Mouse (Mus musculus) spleen, adult 2 months (tissue): ENCODE measurements around the gene Gnl3. TPM values are rescaled to one million over a fixed set of nuclear protein-coding genes. Genes with fewer than 3 reads are reported as not detected.

Source experiments
- DNase-seq, 2 experiments: peaks; one replicate each; pipeline versions ENCODE4 v3.0.0 to v3.0.0-alpha.2; 2012 to 2021; ENCODE audit warnings: low spot score in 2 of 2, low read depth in 1 of 2
- H3K27ac ChIP-seq: fragments of 200-500 bp; 2 replicates; pipeline ENCODE4 v1.5.1; 2012; ENCODE audit warnings: low read length, inconsistent platforms; ENCODE audit not compliant: insufficient read depth
- H3K27me3 ChIP-seq: fragments of 200-500 bp; 2 replicates; pipeline ENCODE4 v1.6.1; 2012; ENCODE audit warnings: mild to moderate bottlenecking, moderate library complexity, low read length, inconsistent platforms; ENCODE audit not compliant: control insufficient read depth, insufficient read depth
- H3K36me3 ChIP-seq: fragments of 200-500 bp; 2 replicates; pipeline ENCODE4 v1.6.1; 2012; ENCODE audit warnings: mild to moderate bottlenecking, low read length, inconsistent platforms; ENCODE audit not compliant: control insufficient read depth, insufficient read depth
- H3K4me1 ChIP-seq: fragments of 200-500 bp; 2 replicates; pipeline ENCODE4 v1.6.1; 2011; ENCODE audit warnings: inconsistent platforms; ENCODE audit not compliant: control insufficient read depth, insufficient read depth, insufficient read length
- H3K4me3 ChIP-seq: fragments of 200-500 bp; 2 replicates; pipeline ENCODE4 v1.5.1; 2011; ENCODE audit warnings: mild to moderate bottlenecking, inconsistent platforms; ENCODE audit not compliant: insufficient read depth, insufficient read length; ENCODE audit errors: extremely low read depth
- CTCF ChIP-seq: fragments of 200-500 bp; IDR thresholded peaks from 2 replicates; pipeline ENCODE4 v1.5.1; 2011; ENCODE audit warnings: mild to moderate bottlenecking, inconsistent platforms; ENCODE audit not compliant: insufficient read depth, insufficient read length, insufficient replicate concordance; ENCODE audit errors: extremely low read depth
- POLR2A ChIP-seq: fragments of 200-500 bp; IDR thresholded peaks from 2 replicates; pipeline ENCODE4 v1.6.1; 2011; ENCODE audit warnings: low read depth, low read length, inconsistent platforms
- WGBS: fragments of 180-500 bp; shearing (Covaris S2); methylation state at CpG from one replicate; pipeline ENCODE4 v1.1.7; 2018; 5-methylcytosine and 5-hydroxymethylcytosine counted together
- polyA plus RNA-seq: library from polyadenylated mRNA; depleted of rRNA; stranded (reverse); fragments of >200 nt; gene quantifications from 2 replicates; pipeline ENCODE4 v1.2.3, GENCODE M21; 2012; rRNA removed

Gnl3 gene
- polyA plus RNA-seq, 1 experiment: 16.3 TPM

GRCm38 (mm10) chr14:31000816-31001306 lies 18.1 kb downstream of the Gnl3 start:
- no peak for DNase-seq
- Histone ChIP-seq H3K27me3 (no peaks in the 10 kb centered on the region), H3K4me1 (peaks cover 2% of the 10 kb centered on the region; the same call in 1 of the 2 replicates), H3K27ac (peak overlapping the region; percentile 61), H3K36me3 (0 out of 2 replicates have a peak, but pooled peaks cover 1% of the 10 kb centered on the region), H3K4me3 (peak overlapping the region; percentile 93)
- under 1% methylated on average over 21 of the region's 21 CpGs for WGBS
- TF ChIP-seq CTCF: no peak
- TF ChIP-seq POLR2A: no peak; the same call in 1 of the 2 replicates

- Histone ChIP-seq H3K36me3 (0 out of 2 replicates have a peak, but pooled peaks cover 1% of the 10 kb centered on the region), H3K4me3 (no peak overlapping the region), H3K4me1 (peaks cover 2% of the 10 kb centered on the region; the same call in 1 of the 2 replicates), H3K27me3 (no peaks in the 10 kb centered on the region), H3K27ac (no peak overlapping the region)
- DNase-seq: no peak
- 52% methylated on average over 10 of the region's 10 CpGs for WGBS
- no peak for TF ChIP-seq POLR2A
- no peak for TF ChIP-seq CTCF
Observed at GRCm38 (mm10) chr14:31000356-31000755, 18.6 kb downstream of the Gnl3 start.

GRCm38 (mm10) chr14:30996417-30996816 lies 22.5 kb downstream of the Gnl3 start:
- DNase-seq: no peak
- no peaks in the 10 kb centered on the region for H3K27me3 ChIP-seq
- 0 out of 2 replicates have a peak, but pooled peaks cover 1% of the 10 kb centered on the region for H3K36me3 ChIP-seq
- H3K4me3 ChIP-seq: no peak overlapping the region
- H3K4me1 ChIP-seq: peaks cover 2% of the 10 kb centered on the region; the same call in 1 of the 2 replicates
- H3K27ac ChIP-seq: no peak overlapping the region
- TF ChIP-seq POLR2A (no peak), CTCF (no peak)

GRCm38 (mm10) chr14:30976222-30976621 lies 42.7 kb downstream of the Gnl3 start:
- 92% methylated on average over 3 of the region's 3 CpGs for WGBS
- H3K36me3 ChIP-seq: 0 out of 2 replicates have a peak, but pooled peaks cover 3% of the 10 kb centered on the region
- TF ChIP-seq CTCF (no peak), POLR2A (no peak)
- no peaks in the 10 kb centered on the region for H3K4me1 ChIP-seq
- no peak overlapping the region for H3K4me3 ChIP-seq
- H3K27me3 ChIP-seq: no peaks in the 10 kb centered on the region
- no peak for DNase-seq
- H3K27ac ChIP-seq: no peak overlapping the region

- Histone ChIP-seq H3K4me1 (no peaks in the 10 kb centered on the region), H3K27me3 (no peaks in the 10 kb centered on the region), H3K36me3 (0 out of 2 replicates have a peak, but pooled peaks cover 3% of the 10 kb centered on the region), H3K27ac (no peak overlapping the region), H3K4me3 (no peak overlapping the region)
- TF ChIP-seq POLR2A: no peak
- no peak for TF ChIP-seq CTCF
- no peak for DNase-seq
- WGBS: 83% methylated on average over 6 of the region's 6 CpGs
Observed at GRCm38 (mm10) chr14:30974204-30974603, 44.7 kb downstream of the Gnl3 start.

Other genes with a start within 250 kb of the Gnl3 start
- gene Tmem110, start 193.6 kb downstream of the Gnl3 start, polyA plus RNA-seq: 13.0 and 18.0 TPM in 2 replicates
- gene Mustn1, start 140.0 kb downstream of the Gnl3 start, polyA plus RNA-seq: 4.9 and 7.3 TPM in 2 replicates
- 0.50 and 1.2 TPM in 2 replicates for gene Itih4, start 132.7 kb downstream of the Gnl3 start, polyA plus RNA-seq
- gene Itih3, start 95.4 kb downstream of the Gnl3 start, polyA plus RNA-seq: 1.4 TPM in 2 replicates
- gene Itih1, start 75.9 kb downstream of the Gnl3 start, polyA plus RNA-seq: 0.02 TPM in 1 of 2 replicates, not detected in the other
- 1.7 and 2.0 TPM in 2 replicates for gene Nek4, start 67.8 kb downstream of the Gnl3 start, polyA plus RNA-seq
- gene Glt8d1, start 17.8 kb downstream of the Gnl3 start, polyA plus RNA-seq: 5.4 and 7.4 TPM in 2 replicates
- 49.4 and 50.8 TPM in 2 replicates for gene Spcs1, start 17.5 kb downstream of the Gnl3 start, polyA plus RNA-seq
- gene Pbrm1, start within 50 bp of the Gnl3 start, polyA plus RNA-seq: 9.2 and 14.4 TPM in 2 replicates
- 33.3 and 44.2 TPM in 2 replicates for gene Smim4, start 109.8 kb upstream of the Gnl3 start, polyA plus RNA-seq
- 30.3 and 46.4 TPM in 2 replicates for gene Nt5dc2, start 111.9 kb upstream of the Gnl3 start, polyA plus RNA-seq
- 42.1 and 44.3 TPM in 2 replicates for gene Stab1, start 149.5 kb upstream of the Gnl3 start, polyA plus RNA-seq
- 0.18 and 0.62 TPM in 2 replicates for gene Tnnc1, start 189.2 kb upstream of the Gnl3 start, polyA plus RNA-seq
- gene Nisch, start 197.8 kb upstream of the Gnl3 start, polyA plus RNA-seq: 257 and 263 TPM in 2 replicates
- gene Sema3g, start 198.7 kb upstream of the Gnl3 start, polyA plus RNA-seq: 4.0 and 4.3 TPM in 2 replicates
- gene Phf7, start 232.2 kb upstream of the Gnl3 start, polyA plus RNA-seq: 4.9 and 6.3 TPM in 2 replicates
- gene Bap1, start 232.3 kb upstream of the Gnl3 start, polyA plus RNA-seq: 31.8 and 40.6 TPM in 2 replicates